Mouse (Mus musculus): ENCODE data around the gene Safb.

Gene Safb

GRCm38 (mm10) chr17:56560131-56560530, 24.5 kb upstream of the Safb start:
- no peak for DNase-seq (ENCODE audit: low read depth, low spot score)

DNA sequence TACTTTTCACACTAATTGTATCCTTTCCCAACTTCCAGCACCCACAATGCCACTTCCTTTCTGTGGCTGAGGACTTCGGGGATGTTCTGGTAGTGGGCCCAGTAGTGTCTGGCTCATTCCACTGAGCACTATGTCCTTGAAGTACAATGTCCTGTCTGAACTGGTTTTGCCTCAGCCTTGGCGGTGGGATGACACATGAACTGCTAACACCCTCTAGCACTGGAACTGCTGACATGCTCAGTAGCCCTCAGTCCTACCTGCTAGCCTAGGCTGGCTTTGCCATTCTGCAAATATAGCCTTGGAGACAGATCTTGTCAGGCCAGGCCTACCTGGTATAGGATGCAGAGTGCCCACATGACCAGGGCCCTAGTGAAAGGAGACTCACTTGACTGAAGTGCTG, 22.8 kb upstream of the Safb start:
- DNase-seq (ENCODE audit: low read depth, low spot score): no peak

GRCm38 (mm10) chr17:56566293-56566692, 18.3 kb upstream of the Safb start:
- no peak for DNase-seq (ENCODE audit: low read depth, low spot score)

- DNase-seq (ENCODE audit: low read depth, low spot score): no peak
These were observed 17.7 kb upstream of the Safb start for GRCm38 (mm10) chr17:56566918-56567317.

DNA sequence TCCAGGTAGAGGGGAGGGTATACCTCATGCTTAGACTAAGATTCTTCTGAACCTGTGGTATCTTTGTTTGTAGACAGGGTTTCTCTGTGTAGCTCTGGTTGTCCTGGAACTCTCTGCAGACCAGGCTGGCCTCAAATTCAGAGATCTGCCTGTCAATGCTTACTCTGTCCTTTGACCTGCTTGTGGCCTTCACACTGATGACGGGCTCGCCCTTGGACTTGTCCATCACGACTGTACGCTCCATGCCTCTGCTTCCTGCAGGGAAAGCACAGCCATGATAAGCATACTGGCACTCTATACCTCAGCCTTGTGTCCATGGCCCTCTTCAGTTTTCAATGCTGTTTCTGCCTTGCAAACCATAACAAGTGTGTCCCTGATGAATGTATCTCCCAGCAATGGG, 17.3 kb upstream of the Safb start:
- no peak for DNase-seq (ENCODE audit: low read depth, low spot score)

GRCm38 (mm10) chr17:56570287-56570686, 14.3 kb upstream of the Safb start:
- DNase-seq (ENCODE audit: low read depth, low spot score): no peak

- no peak for DNase-seq (ENCODE audit: low read depth, low spot score)
These were observed 12.5 kb upstream of the Safb start for GRCm38 (mm10) chr17:56572154-56572553.

- DNase-seq (ENCODE audit: low read depth, low spot score): no peak
These were observed 11.7 kb upstream of the Safb start for GRCm38 (mm10) chr17:56572939-56573338.

- DNase-seq (ENCODE audit: low read depth, low spot score): no peak
These were observed 1.6 kb upstream of the Safb start for GRCm38 (mm10) chr17:56583071-56583470.

DNA sequence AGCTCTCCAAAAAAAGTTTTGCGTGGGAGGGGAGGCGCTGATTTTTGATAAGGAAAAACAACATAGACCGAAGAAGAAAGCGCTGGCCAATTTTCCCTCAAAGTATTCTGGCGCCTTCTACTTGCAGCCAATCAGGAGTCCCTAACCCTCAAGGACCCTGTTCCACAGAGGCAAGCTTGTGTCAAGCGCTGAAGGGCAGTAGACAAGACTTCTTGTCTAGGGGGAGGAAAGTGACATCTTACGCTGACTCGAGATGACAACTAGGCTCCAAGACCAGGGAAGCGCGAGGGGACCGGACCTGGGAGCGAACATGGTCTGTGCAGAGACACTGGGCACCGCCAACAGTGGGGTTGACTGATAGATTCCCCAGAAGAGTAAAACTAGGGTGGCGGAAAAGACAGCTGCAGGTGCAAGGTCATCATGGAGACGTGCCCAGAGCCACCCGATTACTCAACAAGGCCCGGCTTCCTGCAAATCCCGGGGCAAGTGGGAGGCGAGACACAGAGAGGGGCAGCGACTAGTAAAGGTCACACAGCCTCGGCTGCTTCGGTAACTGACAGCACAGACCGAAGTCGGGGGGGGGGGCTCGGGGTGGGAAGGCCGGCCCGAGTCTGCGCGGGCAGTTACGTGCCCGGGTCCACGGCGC, 891 bp upstream of the Safb start:
- peak; percentile 28 for DNase-seq (ENCODE audit: low read depth, low spot score)

GRCm38 (mm10) chr17:56585171-56585821, 671 bp downstream of the Safb start:
- DNase-seq (ENCODE audit: low read depth, low spot score): peak; percentile 43

GRCm38 (mm10) chr17:56587773-56588172, 3.1 kb downstream of the Safb start:
- DNase-seq (ENCODE audit: low read depth, low spot score): no peak

DNA sequence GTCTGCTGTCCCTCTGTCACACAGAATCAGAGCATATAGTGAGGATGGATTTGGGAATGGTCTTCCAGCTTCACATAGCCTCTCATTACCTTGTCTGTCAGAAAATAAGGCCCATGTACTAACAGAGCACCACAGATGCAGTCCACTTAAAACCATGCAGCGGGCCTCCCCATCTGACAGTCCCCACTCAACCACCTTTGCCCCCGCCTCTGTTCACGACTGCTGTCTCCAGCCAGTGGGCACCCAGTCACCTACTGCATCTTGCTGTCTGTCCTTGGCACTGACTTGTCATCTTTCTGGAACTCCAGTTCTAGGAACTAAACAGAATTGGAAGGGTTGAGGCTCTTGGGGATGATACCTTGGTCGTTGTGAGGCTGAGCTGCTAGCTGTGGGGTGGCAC, 4.3 kb downstream of the Safb start:
- no peak for DNase-seq (ENCODE audit: low read depth, low spot score)

GRCm38 (mm10) chr17:56592553-56592952, 7.9 kb downstream of the Safb start:
- no peak for DNase-seq (ENCODE audit: low read depth, low spot score)

DNA sequence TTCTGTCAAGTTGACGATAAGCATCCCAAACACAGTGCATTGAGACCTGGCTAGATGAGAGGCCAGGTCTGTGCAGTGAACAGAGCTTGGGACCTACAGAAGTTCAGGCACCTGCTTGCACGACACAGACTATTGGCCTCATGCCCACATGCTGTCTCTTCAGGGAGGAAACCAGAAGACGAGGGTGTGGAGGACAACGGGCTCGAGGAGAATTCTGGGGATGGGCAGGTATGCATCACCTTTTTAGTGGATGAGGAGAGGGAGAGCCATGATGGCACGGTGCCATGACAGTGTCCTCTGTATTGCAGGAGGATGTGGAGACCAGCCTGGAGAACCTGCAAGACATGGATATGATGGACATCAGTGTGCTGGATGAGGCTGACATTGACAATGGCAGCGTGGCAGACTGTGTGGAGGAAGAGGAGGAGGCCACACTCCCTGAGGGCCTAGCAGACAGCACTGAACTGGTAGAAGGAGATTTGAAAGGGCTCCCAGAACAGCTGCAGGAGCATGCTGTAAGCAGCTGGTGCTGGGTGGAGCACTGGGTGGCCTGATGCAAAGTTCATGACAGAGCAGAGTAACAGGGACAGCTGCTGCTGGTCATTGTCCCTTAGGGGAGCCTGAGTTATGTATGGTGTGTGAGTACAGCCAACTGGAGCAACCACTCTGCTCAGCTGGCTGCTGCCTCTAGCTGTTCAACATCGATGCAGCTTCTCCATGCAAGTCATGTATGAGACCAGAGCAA, 9.1 kb downstream of the Safb start:
- DNase-seq (ENCODE audit: low read depth, low spot score): no peak

- no peak for DNase-seq (ENCODE audit: low read depth, low spot score)
These were observed 18.8 kb downstream of the Safb start for GRCm38 (mm10) chr17:56603186-56604069.

DNA sequence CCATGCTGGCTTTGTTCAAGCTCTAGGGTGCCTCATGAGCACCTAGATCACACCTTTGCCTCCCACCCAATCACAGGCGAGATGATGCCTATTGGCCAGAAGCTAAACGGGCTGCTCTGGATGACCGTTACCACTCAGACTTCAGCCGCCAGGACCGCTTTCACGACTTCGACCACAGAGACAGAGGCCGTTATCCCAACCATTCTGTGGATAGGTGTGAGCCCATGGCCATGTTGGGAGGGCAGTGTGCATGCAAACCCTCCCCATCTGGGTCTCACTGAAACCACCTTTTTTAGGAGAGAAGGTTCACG, 19.4 kb downstream of the Safb start:
- DNase-seq (ENCODE audit: low read depth, low spot score): no peak

DNA sequence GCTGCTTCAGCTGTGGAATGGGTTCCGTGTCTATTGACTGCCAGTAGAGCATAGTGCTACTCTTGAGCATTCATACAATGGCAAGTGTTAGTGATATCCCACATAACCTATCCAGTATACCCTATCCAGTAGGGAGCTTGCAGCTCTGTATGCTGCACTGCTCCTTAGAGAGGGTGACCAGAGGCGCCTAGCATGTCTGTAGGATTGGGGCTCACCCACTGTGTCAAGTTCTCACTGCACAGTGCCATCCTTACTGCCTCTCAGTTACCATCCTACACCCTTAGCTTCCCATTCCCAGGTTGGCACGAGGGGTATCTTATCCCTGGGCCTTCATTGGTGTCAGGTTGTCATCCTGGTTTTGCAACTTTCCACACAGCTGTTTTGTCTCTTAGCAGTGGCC, 19.8 kb downstream of the Safb start:
- no peak for DNase-seq (ENCODE audit: low read depth, low spot score)

- DNase-seq (ENCODE audit: low read depth, low spot score): no peak
These were observed 20.8 kb downstream of the Safb start for GRCm38 (mm10) chr17:56605431-56605830.

- DNase-seq (ENCODE audit: low read depth, low spot score): no peak
These were observed 23.0 kb downstream of the Safb start for GRCm38 (mm10) chr17:56607521-56608062.

DNA sequence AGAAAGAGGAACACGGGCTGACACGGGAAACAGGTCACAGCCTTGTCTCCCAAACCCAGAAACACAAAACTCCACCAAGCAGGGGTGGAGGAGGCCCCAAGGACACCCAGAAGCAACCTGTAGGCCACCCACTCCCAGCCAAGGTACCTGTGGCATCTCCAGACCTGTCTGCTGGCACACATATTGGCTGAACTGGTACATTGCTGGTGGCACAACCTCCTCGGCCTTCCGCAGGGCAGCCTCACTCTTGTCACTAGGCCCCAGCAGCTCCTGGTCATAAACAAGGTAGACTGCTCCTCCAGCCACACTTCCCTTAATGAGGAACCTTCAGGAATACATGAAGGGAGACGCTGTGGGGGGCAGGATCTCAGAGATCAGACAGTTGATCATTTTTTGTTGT, 24.1 kb downstream of the Safb start:
- no peak for DNase-seq (ENCODE audit: low read depth, low spot score)

Data from mesoderm, embryonic 11.5 days (tissue).